Mouse (Mus musculus): ENCODE results near the gene BC107364. TPM values are rescaled to one million over a fixed set of nuclear protein-coding genes. Genes with fewer than 3 reads are reported as not detected.
"Not testable (repeated sequence)": the region's sequence is repeated elsewhere in the genome, so short reads cannot be mapped to it uniquely, and the experiment has no call there.

Gene BC107364
- total RNA-seq (2021) = under 1 TPM in 1 of 2 experiments, not detected in 1; 0.50 TPM

- not testable (repeated sequence) for DNase-seq
Measured at GRCm38 (mm10) chr3:96452262-96452661, at the start of gene BC107364. Gene BC107364, minus strand, starts transcription at chr3:96452306.

- peak; percentile 94 for DNase-seq
Measured at GRCm38 (mm10) chr3:96501391-96502115, 49.4 kb upstream of the BC107364 start.

GRCm38 (mm10) chr3:96500691-96501265 is 48.7 kb upstream of the BC107364 start:
- peak; percentile 89 for DNase-seq

GRCm38 (mm10) chr3:96500289-96500621 is 48.1 kb upstream of the BC107364 start:
- DNase-seq = peak; percentile 96

GRCm38 (mm10) chr3:96499481-96500288 is 47.6 kb upstream of the BC107364 start:
- DNase-seq = peak; percentile 81

- DNase-seq = peak; percentile 3
Measured at GRCm38 (mm10) chr3:96498476-96499245, 46.6 kb upstream of the BC107364 start.

GRCm38 (mm10) chr3:96497451-96498028 is 45.4 kb upstream of the BC107364 start:
- DNase-seq = peak; percentile 80

- DNase-seq = not testable (repeated sequence)
Measured at GRCm38 (mm10) chr3:96496620-96497275, 44.6 kb upstream of the BC107364 start.

- peak; percentile 4 for DNase-seq
Measured at GRCm38 (mm10) chr3:96496216-96496615, 44.1 kb upstream of the BC107364 start.

GRCm38 (mm10) chr3:96495490-96496210 is 43.5 kb upstream of the BC107364 start:
- peak; percentile 3 for DNase-seq

GRCm38 (mm10) chr3:96494912-96495311 is 42.8 kb upstream of the BC107364 start:
- peak; percentile 1 for DNase-seq

- DNase-seq = not testable (repeated sequence)
Measured at GRCm38 (mm10) chr3:96494456-96494855, 42.4 kb upstream of the BC107364 start.

GRCm38 (mm10) chr3:96489636-96490035 is 37.5 kb upstream of the BC107364 start:
- DNase-seq = not testable (repeated sequence)

- not testable (repeated sequence) for DNase-seq
Measured at GRCm38 (mm10) chr3:96488907-96489629, 37.0 kb upstream of the BC107364 start.

GRCm38 (mm10) chr3:96488290-96488906 is 36.3 kb upstream of the BC107364 start:
- not testable (repeated sequence) for DNase-seq

GRCm38 (mm10) chr3:96487596-96488289 is 35.6 kb upstream of the BC107364 start:
- peak; percentile 54 for DNase-seq

GRCm38 (mm10) chr3:96486828-96487559 is 34.9 kb upstream of the BC107364 start:
- DNase-seq = not testable (repeated sequence)

Data from heart, postnatal 4 days (tissue).